Mouse (Mus musculus): ENCODE results near the gene Dis3. TPM values are rescaled to one million over a fixed set of nuclear protein-coding genes. Genes with fewer than 3 reads are reported as not detected.

The Dis3 gene
- 7.9 and 12.0 TPM in 2 replicates for total RNA-seq (2023)

GRCm38 (mm10) chr14:99099267-99099966, at the start of gene Dis3, which contains the start of gene Pibf1:
TSS of gene Dis3 (minus strand) at chr14:99099770.
TSS of gene Pibf1 (plus strand) at chr14:99099424.

GRCm38 (mm10) chr14:99046031-99046781, 53.4 kb downstream of the Dis3 start, which contains the start of the genes Mzt1 and Bora:
TSS of gene Mzt1 (minus strand) at chr14:99046134.
TSS of gene Bora (plus strand) at chr14:99046222.

Other genes with a start within 250 kb of the Dis3 start
- gene Rpl36a-ps1, start 105.5 kb downstream of the Dis3 start, total RNA-seq (2023) = not detected in 2 replicates
- gene Mzt1, start 53.6 kb downstream of the Dis3 start, total RNA-seq (2023) = 17.1 and 18.2 TPM in 2 replicates
- 13.3 and 17.2 TPM in 2 replicates for gene Bora, start 53.5 kb downstream of the Dis3 start, total RNA-seq (2023)
- gene Pibf1, start 346 bp downstream of the Dis3 start, total RNA-seq (2023) = 11.6 and 13.5 TPM in 2 replicates
- 35.3 and 38.5 TPM in 2 replicates for gene Klf5, start 198.9 kb upstream of the Dis3 start, total RNA-seq (2023)